Mouse (Mus musculus) urinary bladder, postnatal 14 days (tissue): ENCODE data around the gene Gm20388.
A peak's percentile ranks its signal among the peaks of the same experiment; 100 is the strongest.

Experiments used
- DNase-seq: peaks from one replicate; pipeline ENCODE4 v3.0.0; 2021; ENCODE audit warnings: low spot score

Gene Gm20388

GRCm38 (mm10) chr8:120746007-120746701 lies 835.5 kb downstream of the Gm20388 start:
- DNase-seq, result no peak

DNA sequence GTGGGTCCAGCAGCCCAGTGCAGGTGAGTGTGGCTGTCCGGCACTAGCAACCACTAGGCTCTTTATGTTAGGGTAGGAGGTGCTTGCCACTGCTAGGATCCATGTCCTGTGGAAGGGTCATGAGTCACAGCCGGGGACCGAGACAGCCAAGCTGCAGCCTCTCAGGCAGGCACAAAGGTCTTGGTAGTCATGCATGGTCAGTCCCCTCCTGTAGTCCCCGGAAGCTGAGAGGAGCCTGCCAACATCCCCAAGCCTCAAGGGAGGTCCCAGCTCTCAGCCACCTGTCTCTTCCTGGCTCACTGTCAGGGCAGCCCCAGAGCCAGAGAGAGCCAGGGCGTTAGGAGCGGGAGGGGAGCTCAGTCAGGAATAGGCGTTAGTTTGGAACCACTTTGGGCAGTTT lies 836.6 kb downstream of the Gm20388 start:
- DNase-seq, result no peak

DNA sequence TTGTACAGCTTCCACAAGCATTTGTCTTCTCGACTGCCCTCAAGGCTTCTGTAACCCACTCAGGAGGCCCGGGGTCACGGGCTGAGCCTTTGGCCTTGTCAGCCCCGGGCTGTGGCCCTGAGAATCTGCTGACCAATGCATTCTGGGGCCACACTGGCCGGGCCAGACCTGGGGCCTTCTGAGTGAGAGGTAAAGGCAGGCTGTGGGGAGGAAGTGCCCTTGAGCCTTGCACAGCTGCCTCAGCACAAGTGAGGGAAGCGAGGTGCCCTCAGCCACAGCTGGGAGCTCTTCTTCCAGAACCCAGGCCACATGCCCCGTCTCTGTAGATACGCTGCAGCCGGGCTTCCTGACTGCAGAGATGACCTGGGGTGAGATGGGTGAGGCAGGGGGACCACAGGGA lies 840.0 kb downstream of the Gm20388 start:
- no peak for DNase-seq

GRCm38 (mm10) chr8:120751226-120752081 lies 840.8 kb downstream of the Gm20388 start:
- DNase-seq, result no peak

- peak; percentile 78 for DNase-seq
Observed at GRCm38 (mm10) chr8:120752082-120752452, 841.4 kb downstream of the Gm20388 start.

- DNase-seq, result no peak
Observed at GRCm38 (mm10) chr8:120753476-120753875, 842.8 kb downstream of the Gm20388 start.

GRCm38 (mm10) chr8:120755306-120756297 lies 845.0 kb downstream of the Gm20388 start:
- DNase-seq, result no peak

GRCm38 (mm10) chr8:120758005-120758404 lies 847.4 kb downstream of the Gm20388 start:
- DNase-seq, result no peak

DNA sequence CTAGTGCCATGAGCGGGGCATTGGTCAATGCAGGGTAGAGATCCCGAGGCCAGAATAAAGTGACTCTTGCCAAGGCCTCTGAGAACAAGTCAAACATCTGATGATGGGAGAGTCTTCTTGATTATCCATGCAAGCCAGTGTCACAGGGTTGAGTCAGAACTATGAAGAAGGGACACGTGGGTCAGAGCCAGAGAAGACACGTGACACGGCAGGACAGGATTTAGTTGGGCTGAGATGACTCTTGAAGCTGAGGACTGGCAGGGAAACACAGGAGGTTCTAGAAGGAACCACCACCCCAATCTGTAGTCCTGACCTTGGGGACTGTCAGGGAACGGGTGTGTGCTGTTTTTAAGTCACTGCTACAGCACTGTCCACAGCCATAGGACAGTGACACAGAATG lies 849.2 kb downstream of the Gm20388 start:
- no peak for DNase-seq

DNA sequence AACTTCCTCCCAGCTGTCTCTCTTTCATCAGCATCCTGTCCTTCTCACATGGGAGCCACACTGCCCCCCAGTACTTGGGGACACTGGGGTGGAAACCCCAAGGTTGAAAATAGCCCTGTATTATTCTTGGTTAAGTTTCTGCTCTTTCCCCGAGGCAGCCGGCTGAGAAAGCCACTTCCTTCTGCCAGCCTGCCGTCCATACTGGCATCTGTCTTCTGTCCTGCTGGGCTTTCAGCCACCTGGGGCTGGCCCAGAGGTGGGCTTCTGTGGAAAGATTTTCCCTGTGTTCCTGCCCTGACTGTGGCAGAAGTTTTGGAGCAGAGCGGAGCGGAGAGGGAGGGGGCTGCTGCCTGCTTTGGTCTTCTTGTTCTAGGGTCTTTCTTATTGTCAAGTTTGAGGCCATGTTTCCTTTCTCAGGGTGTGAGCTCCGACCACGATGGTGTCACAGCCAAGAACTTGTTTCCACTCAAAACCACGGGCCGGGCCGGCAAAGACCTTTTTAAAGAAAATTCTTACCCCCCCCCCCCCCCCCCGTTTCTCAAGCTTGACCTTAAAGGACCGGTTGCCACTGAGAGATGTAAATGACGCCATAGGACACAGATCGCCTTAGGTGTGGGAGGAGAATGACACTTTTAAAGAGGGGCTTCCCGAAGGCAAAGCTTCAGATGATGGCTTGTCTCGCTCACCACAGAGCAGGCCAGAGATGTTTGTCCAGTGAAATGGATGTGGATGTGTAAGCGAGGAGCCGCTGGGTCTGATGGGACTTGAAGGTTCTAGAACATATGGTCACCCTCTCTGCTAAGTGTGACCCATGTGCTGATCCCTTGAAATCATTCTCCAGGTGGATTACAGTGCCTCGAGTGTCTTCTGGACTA lies 849.9 kb downstream of the Gm20388 start:
- DNase-seq, result no peak

GRCm38 (mm10) chr8:120763267-120763666 lies 852.6 kb downstream of the Gm20388 start:
- no peak for DNase-seq

DNA sequence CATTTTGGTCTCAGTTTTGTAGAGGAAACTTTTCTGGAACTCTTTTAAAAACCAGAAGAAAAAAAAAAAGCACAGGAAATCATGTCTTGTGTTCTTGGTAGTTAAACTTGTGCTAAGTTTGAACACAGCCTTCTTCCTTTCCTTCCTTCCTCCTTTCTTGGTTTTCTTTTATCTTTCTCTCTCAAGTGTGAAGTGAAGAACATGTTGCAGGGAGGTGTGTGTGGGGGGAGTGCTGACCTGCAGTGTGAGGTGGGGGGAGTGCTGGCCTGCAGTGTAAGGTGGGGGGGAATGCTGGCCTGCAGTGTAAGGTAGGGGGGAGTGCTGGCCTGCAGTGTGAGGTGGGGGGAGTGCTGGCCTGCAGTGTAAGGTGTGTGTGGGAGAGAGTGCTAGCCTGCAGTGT lies 854.0 kb downstream of the Gm20388 start:
- no peak for DNase-seq

GRCm38 (mm10) chr8:120766622-120767021 lies 856.0 kb downstream of the Gm20388 start:
- no peak for DNase-seq

GRCm38 (mm10) chr8:120768454-120769218 lies 858.0 kb downstream of the Gm20388 start:
- DNase-seq, result peak; percentile 24

DNA sequence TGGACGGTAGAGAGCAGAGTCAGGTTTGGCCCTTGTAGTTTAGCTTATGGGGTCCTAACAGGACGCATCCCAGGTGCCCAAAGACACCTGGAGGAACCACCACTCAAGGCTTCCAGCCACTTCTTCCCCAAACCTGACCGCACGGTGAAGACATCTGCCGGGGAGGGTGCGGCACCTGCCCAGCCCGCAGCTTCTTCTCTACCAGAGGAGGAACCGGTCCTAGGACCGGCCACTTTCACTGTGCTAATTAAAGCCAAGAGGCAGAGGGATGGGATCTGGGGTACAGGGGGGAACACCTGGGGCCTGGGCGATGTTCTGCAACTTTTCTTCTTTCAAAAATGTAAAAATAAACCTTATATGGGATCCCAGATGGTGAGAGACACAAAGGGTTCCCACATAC lies 866.5 kb downstream of the Gm20388 start:
- no peak for DNase-seq

DNA sequence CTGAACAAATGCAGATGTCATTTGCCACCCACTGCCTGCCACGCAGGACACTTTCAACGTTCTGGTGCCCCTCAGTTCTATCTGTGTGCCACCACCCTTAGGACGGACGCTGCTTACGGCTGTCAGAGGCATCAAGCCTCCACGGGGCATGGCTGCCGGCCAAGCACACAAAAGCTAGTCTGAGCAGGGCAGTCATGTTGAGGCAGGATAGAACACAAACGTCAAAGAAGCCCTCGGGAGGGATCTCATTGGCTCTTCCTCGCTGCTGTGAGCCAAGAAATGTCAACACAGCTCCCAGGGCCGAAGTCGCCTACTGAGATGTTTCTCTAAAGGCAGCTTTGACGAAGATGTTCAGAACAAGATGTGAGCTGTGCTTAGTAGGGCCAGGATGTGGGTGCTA lies 867.1 kb downstream of the Gm20388 start:
- peak; percentile 73 for DNase-seq

DNA sequence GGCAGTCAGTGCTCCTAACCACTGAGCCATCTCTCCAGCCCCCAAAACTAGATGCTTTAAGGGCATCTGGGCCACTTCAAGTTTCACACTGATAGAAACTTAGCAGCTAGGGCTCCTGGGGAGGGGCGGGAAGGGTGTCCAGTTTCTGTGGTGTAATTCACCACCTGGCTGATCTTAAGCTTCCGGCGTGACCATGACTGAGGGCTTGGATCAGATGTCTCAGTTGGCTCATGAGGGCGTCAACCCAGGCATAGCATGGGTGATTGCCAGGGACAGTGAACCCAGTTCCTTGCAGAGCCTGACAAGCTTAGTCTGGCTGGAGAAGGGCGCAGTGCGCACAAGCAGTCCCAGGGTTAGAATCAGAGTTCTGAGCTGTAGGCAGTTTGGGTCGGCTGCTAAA lies 868.5 kb downstream of the Gm20388 start:
- DNase-seq, result no peak

GRCm38 (mm10) chr8:120783781-120784180 lies 873.1 kb downstream of the Gm20388 start:
- DNase-seq, result no peak

DNA sequence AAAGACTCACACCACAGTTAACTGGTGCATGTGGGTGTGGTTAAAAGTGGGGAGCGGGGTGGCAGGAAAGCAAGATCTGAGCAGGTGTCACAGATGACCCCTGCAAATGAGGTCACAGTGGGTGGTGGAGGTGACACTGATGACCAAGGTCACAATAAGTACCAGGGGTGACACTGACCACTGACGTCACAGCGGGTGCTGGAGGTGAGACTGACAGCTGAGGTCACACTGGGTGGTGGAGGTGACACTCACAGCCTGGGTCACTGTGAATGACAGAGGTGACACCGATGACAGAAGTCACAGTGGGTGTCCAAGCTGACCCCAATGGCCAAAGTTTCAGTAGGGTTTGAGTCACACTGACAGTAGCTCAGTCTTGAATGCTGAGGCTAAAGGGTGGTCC lies 876.1 kb downstream of the Gm20388 start:
- no peak for DNase-seq

- DNase-seq, result no peak
Observed at GRCm38 (mm10) chr8:120787631-120788030, 877.0 kb downstream of the Gm20388 start.
